Mouse (Mus musculus) spleen, adult 18-20 months (tissue): ENCODE measurements around the gene Dlx4.

Experiments
- DNase-seq, 2 experiments: peaks; one replicate each; pipeline ENCODE4 v3.0.0; 2022; ENCODE audit warnings: mixed read lengths in 2 of 2

Gene Dlx4

DNA sequence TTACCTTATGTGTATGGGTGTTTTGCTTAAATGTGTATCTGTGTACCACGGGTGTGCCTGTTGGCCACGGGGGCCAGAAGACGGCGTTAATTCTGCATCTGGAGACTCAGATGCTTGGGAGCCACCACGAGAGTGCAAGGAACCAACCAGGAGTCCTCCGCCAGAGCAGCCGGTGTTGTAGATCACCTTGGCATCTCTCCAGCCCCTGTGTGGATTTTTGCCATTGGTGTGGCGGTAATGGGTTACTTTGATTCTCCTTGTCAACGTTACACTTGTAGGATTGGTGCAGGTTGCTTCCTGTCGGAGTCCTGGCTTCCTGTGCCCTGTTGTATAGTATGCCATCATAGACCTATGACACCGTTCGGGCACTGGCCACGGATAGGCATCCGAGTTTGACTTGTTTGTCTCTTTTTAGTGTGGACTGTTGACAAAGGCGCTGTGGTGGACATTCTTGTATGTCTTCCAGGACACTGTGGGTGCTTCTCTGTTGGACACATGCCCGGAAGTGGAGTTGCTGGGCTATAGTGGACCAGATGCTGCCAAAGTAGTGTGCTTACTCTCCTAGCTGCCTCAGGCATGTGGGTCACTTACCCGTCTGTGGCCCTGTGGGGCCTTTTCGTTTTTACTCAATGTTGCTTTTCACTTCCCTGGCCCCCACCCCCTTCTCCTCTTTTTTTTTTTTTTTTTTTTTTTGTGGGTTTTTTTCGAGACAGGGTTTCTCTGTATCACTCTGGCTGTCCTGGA is 43.7 kb downstream of the Dlx4 start:
- DNase-seq = no peak

DNA sequence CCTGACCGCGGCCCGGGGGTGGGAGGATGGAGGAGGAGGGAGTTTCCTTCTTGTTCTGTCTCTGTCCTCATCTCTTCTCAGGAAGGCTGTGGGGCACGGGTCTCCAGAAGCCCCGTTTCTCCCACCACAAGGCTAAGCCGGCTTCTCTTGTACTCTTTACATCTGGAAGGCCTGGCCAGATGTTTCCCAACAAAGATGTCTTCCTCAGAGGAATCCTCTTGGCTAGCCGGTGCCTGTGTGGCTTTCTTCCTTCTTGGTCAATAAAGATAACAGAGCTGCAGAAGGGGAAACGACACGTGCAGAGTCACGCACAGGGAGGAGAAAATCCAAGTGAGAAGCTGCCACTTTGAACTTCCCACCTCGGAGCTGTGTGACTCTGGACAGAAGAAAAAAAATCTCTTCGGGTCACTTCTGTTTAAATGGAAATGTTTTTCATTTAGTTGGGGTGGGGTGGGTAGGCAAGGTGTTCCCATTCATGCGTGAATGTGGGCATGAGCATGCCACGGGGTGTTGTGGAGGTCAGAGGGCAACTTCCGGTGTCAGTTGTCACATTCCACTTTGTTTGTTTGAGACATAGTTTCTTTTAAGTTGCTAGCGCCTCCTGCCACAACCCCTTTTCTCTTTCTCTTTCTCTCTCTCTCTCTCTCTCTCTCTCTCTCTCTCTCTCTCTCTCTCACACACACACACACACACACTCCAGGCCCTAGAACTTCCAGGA is 44.8 kb downstream of the Dlx4 start:
- DNase-seq = no peak

DNA sequence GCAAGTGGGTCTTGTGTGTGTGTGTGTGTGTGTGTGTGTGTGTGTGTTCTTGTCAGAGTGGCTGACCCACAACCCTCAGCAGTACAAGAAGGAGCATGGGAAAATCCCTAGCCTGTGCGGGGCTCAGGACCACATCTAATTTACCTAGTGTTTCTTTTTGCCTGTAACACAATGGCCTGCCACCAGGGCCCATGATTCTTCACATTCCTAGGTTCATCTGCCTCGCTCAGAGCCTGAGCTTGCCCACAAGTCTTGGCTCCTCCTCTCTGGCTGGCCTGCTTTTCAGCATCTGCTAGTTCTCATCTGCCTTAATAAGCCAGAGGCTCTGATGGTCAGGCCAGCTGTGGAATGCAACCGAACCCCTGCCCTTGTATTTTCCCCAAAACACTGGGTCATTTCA is 45.7 kb downstream of the Dlx4 start:
- DNase-seq = no peak

DNA sequence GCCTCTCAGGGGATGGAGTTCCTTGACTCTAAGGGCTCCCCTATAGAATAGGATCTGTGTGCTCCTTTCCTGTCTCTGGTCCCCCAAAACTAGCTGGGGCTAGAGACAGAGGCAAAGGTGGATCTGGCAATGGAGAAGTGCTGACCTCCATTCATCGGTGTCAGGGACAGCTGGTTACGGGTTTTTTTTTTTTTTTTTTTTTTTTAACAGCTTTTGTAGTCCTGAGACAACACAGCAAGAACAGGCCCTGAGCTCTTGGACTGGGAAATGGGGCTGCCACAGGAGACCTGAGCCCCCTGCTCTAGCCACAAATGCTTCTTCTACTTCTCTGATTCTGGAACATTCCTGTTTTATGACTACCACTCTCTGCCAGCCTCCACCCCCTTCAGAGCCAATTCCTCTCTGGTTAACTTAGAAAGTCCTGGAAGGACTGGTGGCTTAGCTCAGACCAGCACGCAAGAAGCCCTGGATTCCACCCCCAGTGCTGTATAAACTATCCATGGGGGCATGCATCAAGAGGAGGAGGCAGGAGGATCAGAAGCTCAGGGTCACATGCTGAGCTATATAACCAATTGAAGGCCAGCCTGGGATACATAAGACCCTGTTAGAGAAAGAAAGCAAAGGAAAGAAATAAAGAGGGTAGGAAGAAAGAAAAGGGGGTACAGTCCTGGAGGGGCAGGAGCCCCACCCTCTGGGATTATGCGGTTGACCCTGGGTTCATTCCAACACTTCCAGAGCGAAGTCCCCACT is 47.5 kb downstream of the Dlx4 start:
- DNase-seq = no peak

DNA sequence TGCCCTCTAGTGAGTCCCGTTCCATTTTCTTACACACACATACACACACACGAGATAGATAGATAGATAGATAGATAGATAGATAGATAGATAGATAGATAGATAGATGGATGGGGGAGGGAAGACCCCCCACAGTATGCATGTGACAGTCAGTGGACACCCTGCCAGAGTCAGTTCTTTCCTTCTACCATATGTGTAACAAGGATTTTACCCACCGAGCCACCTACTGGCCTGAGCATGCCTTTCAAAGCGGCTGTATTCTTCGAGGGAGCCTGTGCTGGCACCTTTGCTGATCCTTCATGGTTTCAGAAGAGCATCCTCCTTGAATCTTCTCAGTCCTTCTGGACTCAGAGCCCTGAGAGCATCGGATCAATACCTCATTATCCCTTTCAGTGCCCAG is 48.2 kb downstream of the Dlx4 start:
- DNase-seq = no peak

DNA sequence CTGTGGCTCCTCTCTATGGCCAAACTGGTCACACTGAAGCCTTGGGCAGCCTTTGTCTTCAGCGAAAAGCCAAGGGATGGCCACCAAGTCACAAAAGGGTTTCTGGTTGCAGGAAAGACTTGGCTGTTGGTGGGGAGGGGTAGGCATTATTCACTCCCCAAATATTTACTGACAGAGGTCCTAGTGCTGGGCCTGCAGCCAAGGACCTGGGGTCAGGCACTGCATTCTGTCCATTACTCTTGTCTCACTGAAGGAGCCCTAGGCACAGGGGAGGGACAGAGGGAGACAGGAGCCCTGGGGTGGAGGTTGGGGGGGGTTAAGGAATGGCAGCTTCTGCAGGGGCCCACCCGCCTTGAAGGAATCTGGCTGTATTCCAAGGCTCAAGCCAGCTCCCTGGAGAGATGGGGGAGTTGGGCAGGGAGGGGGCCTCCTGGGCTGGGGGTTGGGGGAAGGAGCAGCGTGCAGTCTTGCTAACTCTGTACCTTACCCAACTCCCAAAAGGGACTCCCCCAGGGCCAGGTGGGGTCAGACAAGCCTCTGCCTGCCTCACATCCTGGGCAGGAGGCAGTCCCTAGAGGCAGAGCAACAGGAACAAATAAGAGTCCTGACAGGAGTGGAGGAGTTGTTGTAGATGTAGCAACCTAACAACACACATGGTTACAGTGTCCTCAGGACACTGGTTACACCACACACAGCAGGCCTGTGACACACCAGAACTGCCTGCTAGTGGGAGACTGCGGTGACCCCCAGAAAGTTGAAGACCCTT is 49.3 kb downstream of the Dlx4 start:
- DNase-seq = no peak

DNA sequence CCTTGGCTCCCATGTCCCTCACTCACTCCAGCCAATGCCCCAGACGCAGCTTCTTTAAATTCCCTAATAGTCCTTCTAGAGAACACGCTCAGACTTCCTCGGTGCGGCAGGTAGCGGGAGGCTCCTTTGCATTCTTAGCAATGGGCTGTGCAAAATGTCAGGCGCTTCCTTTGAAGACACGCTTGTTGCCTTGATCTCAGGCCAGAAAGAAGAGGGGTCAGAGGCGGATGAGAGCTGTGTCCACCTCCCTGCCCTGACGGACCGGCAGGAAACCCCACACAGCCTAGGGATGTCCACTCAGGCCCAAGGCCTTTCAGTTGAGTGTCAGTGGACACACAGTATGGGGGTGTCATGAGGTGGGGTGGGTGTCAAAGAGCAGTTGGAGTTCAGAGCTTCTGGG is 50.5 kb downstream of the Dlx4 start:
- no peak for DNase-seq

DNA sequence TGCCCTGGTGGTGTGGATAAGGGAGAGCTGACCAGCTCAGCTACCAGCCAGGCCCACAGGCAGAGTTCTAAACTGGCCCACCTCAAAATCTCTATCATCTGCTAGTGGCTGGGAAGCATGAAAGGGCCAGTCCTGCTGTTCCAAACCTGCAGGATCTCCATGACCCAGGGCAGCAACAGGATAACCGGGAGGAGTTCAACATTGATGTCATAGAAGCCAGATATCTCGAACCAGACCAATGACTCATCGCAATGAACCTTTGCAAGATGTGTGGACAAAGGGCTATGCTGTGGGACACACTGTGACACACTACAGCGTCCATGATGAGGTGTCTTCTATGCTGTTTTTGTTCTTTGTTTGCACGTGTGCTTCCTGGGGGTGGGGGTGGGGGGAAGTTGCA is 53.0 kb downstream of the Dlx4 start:
- DNase-seq = no peak
